15 mouse cellular contexts compared by ENCODE assay signal in genomic region chr1:170802669-170803068, GRCm38 (mm10).
"Had no signal": no experiment of that assay in that cellular context is flagged by ENCODE, and none has a peak within 500 bp of the region (broad histone marks: within the 10 kb centered on the region; RNA-seq: fewer than 3 reads in every experiment).

No protein-coding gene starts in this region.

- H3K4me3 ChIP-seq: left cerebral cortex, adult 2 months; limb, embryonic 10.5 days; midbrain, embryonic 15.5 days; neural tube, embryonic 13.5 days had no signal

- H3K36me3 ChIP-seq: limb, embryonic 10.5 days; midbrain, embryonic 15.5 days had no signal

- H3K4me2 ChIP-seq: midbrain, embryonic 11.5 days; midbrain, embryonic 15.5 days; neural tube, embryonic 13.5 days had no signal

- DNase-seq: kidney, postnatal 25 days; lung, adult 2 months; right cerebral cortex, postnatal 4 days; spleen, adult 18-20 months; thymus, adult 18-20 months; thymus, postnatal 14 days had no signal

- ATAC-seq: lung, postnatal 0 days; midbrain, embryonic 15.5 days had no signal

- H3K27ac ChIP-seq: left cerebral cortex, adult 2 months; limb, embryonic 10.5 days; liver, embryonic 14.5 days; macrophage; midbrain, embryonic 15.5 days; neural tube, embryonic 13.5 days had no signal

- H3K4me1 ChIP-seq: limb, embryonic 10.5 days; midbrain, embryonic 15.5 days; neural tube, embryonic 13.5 days had no signal

- H3K9me3 ChIP-seq: limb, embryonic 10.5 days; megakaryocyte, embryonic 14.5 days; midbrain, embryonic 15.5 days; neural tube, embryonic 13.5 days had no signal

- H3K9ac ChIP-seq: liver, embryonic 14.5 days; midbrain, embryonic 15.5 days; neural tube, embryonic 13.5 days had no signal

- H3K27me3 ChIP-seq: megakaryocyte, embryonic 14.5 days; midbrain, embryonic 15.5 days; neural tube, embryonic 13.5 days had no signal
